ENCODE assay signal across 11 mouse cellular contexts in genomic region chr16:13216116-13216952, GRCm38 (mm10). TPM values are rescaled to one million over a fixed set of nuclear protein-coding genes. Genes with fewer than 3 reads are reported as not detected.
DNase-seq lines count a peak whose midpoint lies in the region; ATAC-seq lines count a peak whose summit lies in the region.
"Had no signal": no experiment of that assay in that cellular context is flagged by ENCODE, and none has a peak within 500 bp of the region (broad histone marks: within the 10 kb centered on the region; RNA-seq: fewer than 3 reads in every experiment).

No protein-coding gene starts in this region.

- no peaks in the 10 kb centered on the region for H3K36me3 ChIP-seq in intestine, embryonic 15.5 days
- H3K36me3 ChIP-seq in intestine, embryonic 16.5 days (ENCODE audit: control insufficient read depth, insufficient read depth, low read length): no peaks in the 10 kb centered on the region
- H3K36me3 ChIP-seq in heart, embryonic 12.5 days: no peaks in the 10 kb centered on the region
- no peaks in the 10 kb centered on the region for H3K36me3 ChIP-seq in midbrain, embryonic 16.5 days (ENCODE audit: control insufficient read depth, insufficient read depth, low read length)
- H3K36me3 ChIP-seq: liver, embryonic 15.5 days; neural tube, embryonic 12.5 days had no signal

- peaks cover 4% of the 10 kb centered on the region; the same call in 1 of the 2 replicates for H3K4me1 ChIP-seq in intestine, embryonic 15.5 days (replicated peaks)
- H3K4me1 ChIP-seq in intestine, embryonic 16.5 days (ENCODE audit: control insufficient read depth, insufficient read depth, low read length): peaks cover 6% of the 10 kb centered on the region
- peaks cover 15% of the 10 kb centered on the region for H3K4me1 ChIP-seq in heart, embryonic 12.5 days (replicated peaks)
- H3K4me1 ChIP-seq in midbrain, embryonic 16.5 days (ENCODE audit: control insufficient read depth, insufficient read depth, low read length): no peaks in the 10 kb centered on the region
- H3K4me1 ChIP-seq: liver, embryonic 15.5 days; neural tube, embryonic 12.5 days had no signal

- DNase-seq in R1 (ENCODE audit: low read depth, low spot score): peak; percentile 17
- peak; percentile 32 to 46 for DNase-seq in kidney, postnatal 4 days

- 64% methylated on average over 5 of the region's 5 CpGs for WGBS in intestine, embryonic 15.5 days
- WGBS in intestine, embryonic 16.5 days: 68% methylated on average over 5 of the region's 5 CpGs
- 39% methylated on average over 5 of the region's 5 CpGs for WGBS in heart, embryonic 12.5 days
- 79% methylated on average over 5 of the region's 5 CpGs for WGBS in midbrain, embryonic 16.5 days

- no peak overlapping the region for H3K9ac ChIP-seq in intestine, embryonic 15.5 days
- no peak overlapping the region for H3K9ac ChIP-seq in intestine, embryonic 16.5 days (ENCODE audit: low read depth, low read length)
- no peak overlapping the region for H3K9ac ChIP-seq in heart, embryonic 12.5 days
- H3K9ac ChIP-seq in midbrain, embryonic 16.5 days (ENCODE audit: low read depth, low read length): no peak overlapping the region
- H3K9ac ChIP-seq: liver, embryonic 15.5 days; neural tube, embryonic 12.5 days had no signal

- no peak overlapping the region for H3K27ac ChIP-seq in intestine, embryonic 15.5 days
- H3K27ac ChIP-seq in intestine, embryonic 16.5 days (ENCODE audit: low read length): no peak overlapping the region
- H3K27ac ChIP-seq in heart, embryonic 12.5 days (ENCODE audit: poor library complexity, severe bottlenecking): peak overlapping the region; percentile 53
- H3K27ac ChIP-seq in midbrain, embryonic 16.5 days (ENCODE audit: low read length): no peak overlapping the region
- H3K27ac ChIP-seq: hindbrain, postnatal 0 days; liver, embryonic 15.5 days; neural tube, embryonic 12.5 days had no signal

- H3K27me3 ChIP-seq in intestine, embryonic 15.5 days (replicated peaks): no peaks in the 10 kb centered on the region
- H3K27me3 ChIP-seq in intestine, embryonic 16.5 days (replicated peaks; ENCODE audit: control insufficient read depth, insufficient read depth, low read length): no peaks in the 10 kb centered on the region
- no peaks in the 10 kb centered on the region for H3K27me3 ChIP-seq in heart, embryonic 12.5 days (replicated peaks)
- no peaks in the 10 kb centered on the region for H3K27me3 ChIP-seq in midbrain, embryonic 16.5 days (ENCODE audit: control insufficient read depth, insufficient read depth, low read depth, low read length)
- H3K27me3 ChIP-seq: liver, embryonic 15.5 days; neural tube, embryonic 12.5 days had no signal

- ATAC-seq in intestine, embryonic 15.5 days: peak; percentile 31
- ATAC-seq in intestine, embryonic 16.5 days: no peak
- ATAC-seq in heart, embryonic 12.5 days (ENCODE audit: insufficient number of reproducible peaks, low FRiP score): no peak
- no peak for ATAC-seq in megakaryocyte progenitor cell, adult 5-6 weeks (replicated peaks; ENCODE audit: poor library complexity)
- no peak for ATAC-seq in granulocyte monocyte progenitor cell, adult 5-6 weeks (replicated peaks; ENCODE audit: poor library complexity, severe bottlenecking)
- no peak for ATAC-seq in midbrain, embryonic 16.5 days
- ATAC-seq: hindbrain, postnatal 0 days had no signal

- H3K4me2 ChIP-seq in intestine, embryonic 15.5 days (replicated peaks): no peak overlapping the region
- no peak overlapping the region for H3K4me2 ChIP-seq in intestine, embryonic 16.5 days (ENCODE audit: low read depth, low read length)
- H3K4me2 ChIP-seq in heart, embryonic 12.5 days: no peak overlapping the region
- H3K4me2 ChIP-seq in midbrain, embryonic 16.5 days (ENCODE audit: low read length): no peak overlapping the region
- H3K4me2 ChIP-seq: liver, embryonic 15.5 days; neural tube, embryonic 12.5 days had no signal

- no peak overlapping the region for H3K4me3 ChIP-seq in intestine, embryonic 15.5 days (replicated peaks)
- H3K4me3 ChIP-seq in intestine, embryonic 16.5 days (ENCODE audit: low read length): no peak overlapping the region
- no peak overlapping the region for H3K4me3 ChIP-seq in heart, embryonic 12.5 days
- no peak overlapping the region for H3K4me3 ChIP-seq in midbrain, embryonic 16.5 days (ENCODE audit: low read depth, low read length)
- H3K4me3 ChIP-seq: liver, embryonic 15.5 days; neural tube, embryonic 12.5 days had no signal

- no peaks in the 10 kb centered on the region for H3K9me3 ChIP-seq in intestine, embryonic 15.5 days
- no peaks in the 10 kb centered on the region for H3K9me3 ChIP-seq in intestine, embryonic 16.5 days (ENCODE audit: control insufficient read depth, low read length)
- H3K9me3 ChIP-seq in heart, embryonic 12.5 days (replicated peaks): no peaks in the 10 kb centered on the region
- H3K9me3 ChIP-seq in midbrain, embryonic 16.5 days (replicated peaks; ENCODE audit: control insufficient read depth, low read length, poor library complexity, severe bottlenecking): no peaks in the 10 kb centered on the region
- H3K9me3 ChIP-seq: liver, embryonic 15.5 days; neural tube, embryonic 12.5 days had no signal

RNA-seq across cellular contexts. Expression of gene Mrtfb, which starts 39.9 kb away (rescaled TPM):
- polyA plus RNA-seq in intestine, embryonic 15.5 days (2015; fragmentation: Nextera tagmentation; extraction: Ambion mirVana): 20.3 and 20.9 TPM in 2 replicates
- 15.2 and 17.1 TPM in 2 replicates for polyA plus RNA-seq in intestine, embryonic 16.5 days (2015; fragmentation: Nextera tagmentation; extraction: Ambion mirVana)
- polyA plus RNA-seq in heart, embryonic 12.5 days (2016; fragmentation: Nextera tagmentation; extraction: Ambion mirVana): 15.2 and 15.5 TPM in 2 replicates
- 11.5 and 11.7 TPM in 2 replicates for total RNA-seq in megakaryocyte progenitor cell, adult 5-6 weeks (2015)
- 2.7 and 3.9 TPM in 2 replicates for total RNA-seq in megakaryocyte progenitor cell, adult 5-6 weeks (2017)
- total RNA-seq in granulocyte monocyte progenitor cell, adult 5-6 weeks (2014; fragmentation: Nextera tagmentation): 10.0 and 11.0 TPM in 2 replicates
- 4.5 and 5.1 TPM in 2 replicates for total RNA-seq in granulocyte monocyte progenitor cell, adult 5-6 weeks (2017)
- 12.9 and 13.7 TPM in 2 replicates for polyA plus RNA-seq in midbrain, embryonic 16.5 days (2015; fragmentation: Nextera tagmentation; extraction: Ambion mirVana)
